Mouse (Mus musculus) cerebellum, adult 2 months (tissue): Measurements from ENCODE around the gene Tctn1. TPM values are rescaled to one million over a fixed set of nuclear protein-coding genes. Genes with fewer than 3 reads are reported as not detected.

ENCODE experiments used
- DNase-seq, 2 experiments: peaks; one replicate each; pipeline ENCODE4 v3.0.0; 2021
- H3K27ac ChIP-seq: fragments of 200-500 bp; 2 replicates; pipeline ENCODE4 v1.5.1; 2012; ENCODE audit warnings: low read length, control low read depth, inconsistent platforms; ENCODE audit not compliant: insufficient read depth
- H3K27me3 ChIP-seq: fragments of 200-500 bp; 2 replicates; pipeline ENCODE4 v1.6.1; 2012; ENCODE audit warnings: inconsistent platforms, mild to moderate bottlenecking, low read length, moderate library complexity; ENCODE audit not compliant: control insufficient read depth, insufficient read depth
- H3K4me1 ChIP-seq: fragments of 200-500 bp; 2 replicates; pipeline ENCODE4 v1.6.1; 2011; ENCODE audit warnings: low read length; ENCODE audit not compliant: control insufficient read depth, insufficient read depth
- H3K4me3 ChIP-seq: fragments of 200-500 bp; replicated peaks from 2 replicates; pipeline ENCODE3; 2011; ENCODE audit warnings: mild to moderate bottlenecking, low read depth, low read length, control low read depth; ENCODE audit not compliant: insufficient read depth
- CTCF ChIP-seq: fragments of 200-500 bp; IDR thresholded peaks from 2 replicates; pipeline ENCODE4 v1.5.1; 2011; ENCODE audit warnings: low read depth, mild to moderate bottlenecking, control low read depth, low read length, moderate library complexity, borderline replicate concordance; ENCODE audit not compliant: insufficient read depth
- POLR2A ChIP-seq: fragments of 200-500 bp; IDR thresholded peaks from 2 replicates; pipeline ENCODE4 v1.6.1; 2011; ENCODE audit warnings: low read length, control low read depth, borderline replicate concordance; ENCODE audit not compliant: insufficient read depth
- WGBS: fragments of 180-500 bp; shearing (Covaris S2); methylation state at CpG from one replicate; pipeline ENCODE4 v1.1.7; 2018; 5-methylcytosine and 5-hydroxymethylcytosine counted together
- polyA plus RNA-seq: library from polyadenylated mRNA; depleted of rRNA; stranded (reverse); fragments of >200 nt; gene quantifications from 2 replicates; pipeline ENCODE4 v1.2.3, GENCODE M21; 2012; rRNA removed

Tctn1 gene
- polyA plus RNA-seq, 1 experiment = 29.2 TPM

DNA sequence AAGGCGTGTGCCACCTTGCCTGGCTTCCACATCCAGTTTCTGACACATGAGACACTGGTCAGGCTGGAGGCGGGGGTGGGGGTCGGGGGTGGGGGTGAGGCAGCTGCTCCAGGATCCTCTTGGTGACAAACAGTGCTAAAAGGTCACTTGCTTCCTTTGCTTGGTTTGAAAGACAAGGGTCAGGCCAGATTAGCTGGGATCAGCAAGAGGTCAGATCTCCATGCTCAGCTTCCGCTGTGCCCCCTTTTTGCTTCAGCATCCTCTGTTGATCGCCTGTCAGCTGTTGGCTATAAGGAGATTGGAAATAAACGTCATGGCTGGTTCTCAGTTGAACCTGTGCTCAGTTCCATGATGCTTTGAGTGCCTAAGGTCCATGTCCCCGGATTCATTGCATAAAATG is 73.8 kb downstream of the Tctn1 start:
- Histone ChIP-seq H3K27me3 (no peaks in the 10 kb centered on the region), H3K27ac (no peak overlapping the region), H3K4me3 (no peak overlapping the region), H3K4me1 (no peaks in the 10 kb centered on the region)
- WGBS = 74% methylated on average over 7 of the region's 7 CpGs
- TF ChIP-seq POLR2A = no peak
- TF ChIP-seq CTCF = no peak
- no peak for DNase-seq

DNA sequence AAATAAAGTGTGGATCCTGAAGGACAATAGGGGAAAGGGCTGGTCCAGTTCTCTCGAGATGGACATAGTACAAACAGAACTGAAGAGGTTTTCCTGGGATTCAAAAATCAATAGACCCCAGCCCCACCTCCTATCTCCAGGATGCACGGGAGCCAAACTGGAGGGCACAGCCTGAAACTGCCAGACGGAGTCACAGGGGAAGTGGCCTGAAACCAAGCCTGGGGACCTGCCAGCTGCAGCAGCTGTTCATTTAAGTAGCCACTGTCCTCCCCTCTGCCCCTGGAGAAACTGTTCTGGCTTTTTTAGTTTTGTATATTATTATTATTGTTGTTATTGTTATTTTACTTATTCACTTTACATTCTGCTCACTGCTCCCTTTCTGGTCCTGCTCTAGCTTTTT is 75.1 kb downstream of the Tctn1 start:
- TF ChIP-seq POLR2A (no peak), CTCF (no peak)
- Histone ChIP-seq H3K4me1 (no peaks in the 10 kb centered on the region), H3K27ac (no peak overlapping the region), H3K4me3 (no peak overlapping the region), H3K27me3 (no peaks in the 10 kb centered on the region)
- DNase-seq = no peak
- 44% methylated on average over 3 of the region's 3 CpGs for WGBS

Other genes starting within 250 kb of the Tctn1 start
- gene Cux2, start 214.4 kb downstream of the Tctn1 start, polyA plus RNA-seq = 31.9 and 36.7 TPM in 2 replicates
- gene Myl2, start 163.5 kb downstream of the Tctn1 start, polyA plus RNA-seq = 0.92 and 1.6 TPM in 2 replicates
- gene Ccdc63, start 123.6 kb downstream of the Tctn1 start, polyA plus RNA-seq = 9.3 and 11.9 TPM in 2 replicates
- 410 and 458 TPM in 2 replicates for gene Ppp1cc, start 106.2 kb downstream of the Tctn1 start, polyA plus RNA-seq
- 1.00 and 1.3 TPM in 2 replicates for gene Hvcn1, start 57.7 kb downstream of the Tctn1 start, polyA plus RNA-seq
- 46.4 and 48.4 TPM in 2 replicates for gene Pptc7, start 19.9 kb upstream of the Tctn1 start, polyA plus RNA-seq
- 6.9 TPM in 2 replicates for gene Rad9b, start 89.8 kb upstream of the Tctn1 start, polyA plus RNA-seq
- 170 and 180 TPM in 2 replicates for gene Vps29, start 89.9 kb upstream of the Tctn1 start, polyA plus RNA-seq
- 46.5 and 48.7 TPM in 2 replicates for gene Gpn3, start 107.4 kb upstream of the Tctn1 start, polyA plus RNA-seq
- gene Fam216a, start 107.9 kb upstream of the Tctn1 start, polyA plus RNA-seq = 94.8 and 98.5 TPM in 2 replicates
- 189 and 203 TPM in 2 replicates for gene Arpc3, start 127.4 kb upstream of the Tctn1 start, polyA plus RNA-seq
- gene Anapc7, start 157.2 kb upstream of the Tctn1 start, polyA plus RNA-seq = 36.0 and 38.0 TPM in 2 replicates
- gene Atp2a2, start 237.8 kb upstream of the Tctn1 start, polyA plus RNA-seq = 422 and 482 TPM in 2 replicates